Mouse (Mus musculus) heart, embryonic 11.5 days (tissue): ENCODE data around the gene Pacs2. TPM values are rescaled to one million over a fixed set of nuclear protein-coding genes. Genes with fewer than 3 reads are reported as not detected.

Experiments
- ATAC-seq: fragments of 200-750 bp; cut with Nextera tagmentation; replicated peaks from 2 replicates; pipeline ENCODE4 v1.8.0; 2017; ENCODE audit warnings: moderate library complexity; ENCODE audit not compliant: insufficient number of reproducible peaks, low FRiP score, low TSS enrichment
- H3K27ac ChIP-seq: fragments of 300-500 bp; sonication (generic); 2 replicates; pipeline ENCODE4 v1.5.1; 2014; ENCODE audit warnings: mild to moderate bottlenecking, low read depth, low read length
- H3K27me3 ChIP-seq: fragments of 300-500 bp; sonication (generic); 2 replicates; pipeline ENCODE4 v1.6.1; 2014; ENCODE audit warnings: mild to moderate bottlenecking, low read length, mixed read lengths; ENCODE audit not compliant: control insufficient read depth, insufficient read depth
- H3K36me3 ChIP-seq: fragments of 300-500 bp; sonication (generic); 2 replicates; pipeline ENCODE4 v1.6.1; 2014; ENCODE audit warnings: mild to moderate bottlenecking, low read length, moderate library complexity, mixed read lengths; ENCODE audit not compliant: control insufficient read depth, insufficient read depth
- H3K4me1 ChIP-seq: fragments of 300-500 bp; sonication (generic); 2 replicates; pipeline ENCODE4 v1.6.1; 2014; ENCODE audit warnings: low read length; ENCODE audit not compliant: control insufficient read depth, insufficient read depth
- H3K4me2 ChIP-seq: fragments of 300-500 bp; sonication (generic); 2 replicates; pipeline ENCODE4 v1.6.1; 2014; ENCODE audit warnings: mild to moderate bottlenecking, moderate library complexity
- H3K4me3 ChIP-seq: fragments of 300-500 bp; sonication (generic); 2 replicates; pipeline ENCODE4 v1.5.1; 2014; ENCODE audit warnings: low read depth, low read length
- H3K9ac ChIP-seq: fragments of 300-500 bp; sonication (generic); 2 replicates; pipeline ENCODE4 v1.6.1; 2014; ENCODE audit warnings: mild to moderate bottlenecking, low read depth, low read length, moderate library complexity
- H3K9me3 ChIP-seq: fragments of 300-500 bp; sonication (generic); replicated peaks from 2 replicates; pipeline ENCODE4 v1.6.1; 2016; ENCODE audit warnings: low read length; ENCODE audit not compliant: control insufficient read depth
- WGBS: fragments of 180-500 bp; shearing (Covaris S2); extraction: QIAGEN DNeasy Blood & Tissue Kit; methylation state at CpG from one replicate; pipeline ENCODE4 v1.1.7; 2014; ENCODE audit not compliant: insufficient replicate concordance; 5-methylcytosine and 5-hydroxymethylcytosine counted together
- polyA plus RNA-seq: library from polyadenylated mRNA; unstranded; fragments of >200 nt; fragmentation: Nextera tagmentation; extraction: Ambion mirVana; gene quantifications from 2 replicates; pipeline ENCODE4 v1.2.1, GENCODE M21; 2014

The Pacs2 gene
- 7.3 and 11.3 TPM in 2 replicates for polyA plus RNA-seq

DNA sequence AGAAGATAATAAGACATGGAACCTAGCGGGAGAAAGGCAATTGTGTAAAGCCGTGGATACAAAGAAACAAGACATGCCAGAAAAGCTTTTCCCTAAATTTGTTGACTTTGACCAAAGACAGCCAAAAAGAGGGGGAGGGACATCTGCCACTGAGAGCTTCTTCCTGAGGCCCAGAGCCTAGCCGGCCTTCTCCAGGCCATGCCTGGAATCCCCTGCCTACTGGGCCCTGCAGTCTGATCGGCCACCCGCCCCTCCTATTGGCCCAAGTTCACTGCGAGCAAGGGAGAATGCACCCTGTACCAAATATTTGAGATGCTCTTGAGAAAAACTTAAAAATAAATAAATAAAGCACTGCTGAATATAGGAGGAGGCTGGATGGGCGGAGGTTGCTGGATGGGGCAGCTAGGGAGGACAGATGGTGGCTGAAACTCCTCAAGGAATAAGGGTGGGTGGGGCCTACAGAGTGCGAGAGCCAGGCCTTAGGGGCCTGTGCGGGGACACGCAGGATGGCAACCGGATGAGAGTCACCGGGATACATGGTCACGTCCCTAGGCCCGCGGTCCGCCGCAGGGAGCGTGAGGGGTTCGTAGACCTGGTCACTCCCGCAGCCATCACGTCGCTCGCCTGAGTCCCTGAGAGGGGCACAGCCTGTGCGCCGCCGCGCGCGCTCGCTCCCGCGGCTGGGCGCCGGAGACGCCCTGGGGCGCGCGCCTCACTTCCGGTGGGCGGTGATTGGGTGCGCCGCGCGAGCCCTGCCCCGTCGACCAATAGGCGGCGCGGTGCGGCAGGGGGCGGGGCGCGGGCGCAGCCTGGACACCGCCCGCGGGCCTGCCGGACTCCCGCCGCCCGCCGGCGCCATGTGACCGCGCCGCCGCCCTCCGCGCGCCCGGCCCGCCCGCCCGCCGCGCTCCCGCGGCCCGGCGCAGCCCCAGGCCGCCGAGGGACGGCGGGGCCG is at the start of gene Pacs2:
Gene Pacs2, plus strand, starts transcription at position 905 of the 955 bp plus-strand sequence.
- WGBS = 4% methylated on average over 51 of the region's 85 CpGs
- peak within 1 kb of the TSS; percentile 91 for H3K9ac ChIP-seq
- peak; percentile 96 for ATAC-seq

DNA sequence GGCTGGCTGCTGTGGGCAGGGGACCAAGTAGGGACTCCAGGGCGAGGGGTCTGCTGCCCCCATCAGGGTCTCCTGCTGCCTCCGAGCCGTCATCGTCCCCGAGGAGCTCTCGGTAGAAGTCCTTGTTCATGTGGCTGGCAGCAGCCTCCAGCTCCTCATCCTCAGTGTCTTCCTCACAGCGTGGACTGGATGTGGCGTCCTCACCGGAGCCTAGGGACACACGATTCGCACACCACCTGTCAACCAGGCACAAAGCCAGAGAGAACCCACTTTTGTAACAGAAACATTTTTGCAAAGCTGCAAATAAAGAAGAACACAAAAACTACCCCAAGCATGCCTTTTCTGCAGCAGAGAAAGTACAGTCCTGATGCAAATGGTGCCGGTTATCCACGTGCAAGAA is 48.5 kb upstream of the Pacs2 start:
- 92% methylated on average over 13 of the region's 13 CpGs for WGBS
- Histone ChIP-seq H3K9me3 (no peaks in the 10 kb centered on the region), H3K4me3 (no peak overlapping the region), H3K36me3 (peaks cover 57% of the 10 kb centered on the region), H3K4me1 (no peaks in the 10 kb centered on the region), H3K4me2 (no peak overlapping the region), H3K9ac (no peak overlapping the region), H3K27me3 (no peaks in the 10 kb centered on the region), H3K27ac (no peak overlapping the region)
- ATAC-seq = no peak

More for the DNA sequence above, at the start of gene Pacs2:
- H3K4me2 ChIP-seq = peak within 1 kb of the TSS; percentile 87
- H3K27me3 ChIP-seq = no peaks in the 10 kb centered on the region
- H3K4me3 ChIP-seq = peak within 1 kb of the TSS; percentile 87
- no peaks in the 10 kb centered on the region for H3K36me3 ChIP-seq
- H3K27ac ChIP-seq = peak within 1 kb of the TSS; percentile 77
- H3K4me1 ChIP-seq = peaks cover 11% of the 10 kb centered on the region
- no peaks in the 10 kb centered on the region for H3K9me3 ChIP-seq

GRCm38 (mm10) chr12:112968943-112969342 is 45.4 kb upstream of the Pacs2 start:
- no peak overlapping the region for H3K4me2 ChIP-seq
- WGBS = 74% methylated on average over 8 of the region's 8 CpGs
- H3K4me1 ChIP-seq = no peaks in the 10 kb centered on the region
- H3K9ac ChIP-seq = no peak overlapping the region
- peaks cover 64% of the 10 kb centered on the region for H3K36me3 ChIP-seq
- H3K27ac ChIP-seq = no peak overlapping the region
- no peaks in the 10 kb centered on the region for H3K27me3 ChIP-seq
- H3K4me3 ChIP-seq = no peak overlapping the region
- H3K9me3 ChIP-seq = no peaks in the 10 kb centered on the region
- no peak for ATAC-seq

GRCm38 (mm10) chr12:112969616-112970015 is 44.7 kb upstream of the Pacs2 start:
- Histone ChIP-seq H3K9me3 (no peaks in the 10 kb centered on the region), H3K27ac (no peak overlapping the region), H3K27me3 (no peaks in the 10 kb centered on the region), H3K9ac (no peak overlapping the region), H3K4me3 (no peak overlapping the region), H3K4me1 (no peaks in the 10 kb centered on the region), H3K36me3 (peaks cover 59% of the 10 kb centered on the region), H3K4me2 (no peak overlapping the region)
- WGBS = 74% methylated on average over 6 of the region's 6 CpGs
- ATAC-seq = no peak

DNA sequence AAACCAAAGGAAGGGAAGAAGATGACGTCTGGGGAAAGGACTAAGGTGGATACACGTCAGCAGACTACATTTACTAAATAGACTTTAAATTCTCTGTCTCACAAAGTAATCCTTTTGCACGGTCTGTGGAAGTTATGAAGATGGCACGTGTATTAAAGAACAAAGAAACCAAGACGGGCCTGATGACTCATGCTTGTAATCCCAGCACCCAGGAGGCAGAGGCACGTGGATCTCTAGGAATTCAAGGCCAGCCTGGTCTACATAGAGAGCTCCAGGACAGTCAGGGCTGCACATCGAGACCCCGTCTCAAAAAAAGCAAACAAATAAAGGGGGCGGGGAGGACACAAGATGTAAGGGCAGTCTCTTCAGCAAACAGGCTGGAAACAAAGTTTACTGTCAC is 39.6 kb upstream of the Pacs2 start:
- Histone ChIP-seq H3K27me3 (no peaks in the 10 kb centered on the region), H3K4me1 (peaks cover 8% of the 10 kb centered on the region), H3K27ac (no peak overlapping the region), H3K4me3 (no peak overlapping the region), H3K9ac (no peak overlapping the region), H3K9me3 (no peaks in the 10 kb centered on the region), H3K4me2 (no peak overlapping the region), H3K36me3 (peaks cover 49% of the 10 kb centered on the region)
- 89% methylated on average over 9 of the region's 9 CpGs for WGBS
- ATAC-seq = no peak

DNA sequence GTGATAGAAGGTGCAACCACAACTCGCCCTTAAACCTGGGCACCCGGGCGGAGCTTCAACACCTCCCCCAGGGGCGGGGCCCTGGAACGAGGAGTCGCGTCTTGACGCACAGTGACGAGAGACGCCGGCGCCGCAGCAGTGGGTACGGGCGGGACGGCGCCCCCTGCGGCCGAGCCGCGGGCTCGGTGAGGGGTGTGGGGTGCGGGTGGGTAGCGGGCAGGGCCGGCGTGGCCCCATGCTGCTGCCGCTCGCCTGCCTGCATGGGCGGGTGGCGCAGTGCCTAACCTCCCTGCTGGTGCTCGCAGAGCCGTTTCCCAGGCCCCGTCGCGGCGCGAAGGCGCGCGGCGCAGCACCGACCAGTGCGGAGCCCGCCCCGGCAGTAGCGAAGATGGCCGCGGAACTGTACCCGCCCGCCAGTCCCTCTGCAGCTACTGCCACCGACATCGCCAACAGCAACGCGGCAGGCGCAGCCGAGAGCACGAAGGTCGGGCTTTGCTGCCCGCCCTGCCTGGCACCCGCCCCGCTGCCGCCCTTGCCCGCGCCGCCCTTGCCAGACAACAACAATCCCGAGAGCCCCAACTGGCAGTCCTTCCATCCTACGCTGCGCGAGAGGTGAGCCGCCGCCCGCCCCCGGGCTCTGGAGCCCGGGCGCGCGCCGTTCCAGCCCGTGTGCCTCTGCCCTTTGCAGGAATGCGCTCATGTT is 37.8 kb upstream of the Pacs2 start, which contains the start of gene Btbd6:
Gene Btbd6, plus strand, starts transcription at position 112 of the 703 bp plus-strand sequence.
- no peaks in the 10 kb centered on the region for H3K27me3 ChIP-seq
- no peaks in the 10 kb centered on the region for H3K9me3 ChIP-seq
- ATAC-seq = peak; percentile 88
- peak within 1 kb of the TSS; percentile 83 for H3K27ac ChIP-seq
- H3K4me1 ChIP-seq = peaks cover 8% of the 10 kb centered on the region
- peak within 1 kb of the TSS; percentile 89 for H3K4me2 ChIP-seq
- H3K9ac ChIP-seq = peak within 1 kb of the TSS; percentile 76
- WGBS = 0% methylated on average over 72 of the region's 80 CpGs
- peaks cover 46% of the 10 kb centered on the region for H3K36me3 ChIP-seq
- peak within 1 kb of the TSS; percentile 61 for H3K4me3 ChIP-seq

- ATAC-seq = peak; percentile 8; the same call in 1 of the 2 replicates
- Histone ChIP-seq H3K27ac (peak overlapping the region; percentile 83), H3K4me2 (peak overlapping the region; percentile 89), H3K4me3 (peak overlapping the region; percentile 61), H3K4me1 (peaks cover 8% of the 10 kb centered on the region), H3K9ac (peak overlapping the region; percentile 76), H3K36me3 (peaks cover 40% of the 10 kb centered on the region), H3K9me3 (no peaks in the 10 kb centered on the region), H3K27me3 (no peaks in the 10 kb centered on the region)
- WGBS = 43% methylated on average over 12 of the region's 12 CpGs
Observed at GRCm38 (mm10) chr12:112977156-112977555, 37.2 kb upstream of the Pacs2 start.

DNA sequence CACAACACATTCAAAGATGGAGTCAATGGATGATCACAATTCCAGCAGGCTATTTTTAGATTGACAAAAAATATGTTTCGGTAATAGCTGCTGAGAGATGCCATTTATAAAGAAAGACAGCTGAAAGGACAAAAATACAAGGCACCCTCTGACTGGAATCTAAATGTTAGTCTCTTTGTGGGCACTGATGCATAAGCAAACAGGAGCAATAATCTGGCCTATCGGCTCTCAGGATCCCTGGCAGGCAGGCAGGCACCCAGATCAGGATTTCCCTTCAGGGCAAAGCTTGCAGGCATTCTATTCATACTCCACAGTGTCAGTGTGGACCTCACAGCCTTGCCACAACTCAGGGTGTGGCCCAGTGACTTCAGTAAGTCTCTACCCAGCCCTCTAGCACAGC is 32.3 kb upstream of the Pacs2 start:
- Histone ChIP-seq H3K36me3 (peaks cover 39% of the 10 kb centered on the region), H3K4me2 (no peak overlapping the region), H3K9me3 (no peaks in the 10 kb centered on the region), H3K4me3 (no peak overlapping the region), H3K4me1 (peaks cover 4% of the 10 kb centered on the region), H3K27me3 (no peaks in the 10 kb centered on the region), H3K27ac (no peak overlapping the region), H3K9ac (no peak overlapping the region)
- WGBS = 78% methylated on average over 2 of the region's 2 CpGs
- ATAC-seq = no peak
